Comparison of ENCODE assay signal across 20 mouse cellular contexts in genomic region chr3:42676668-42677398, GRCm38 (mm10).
DNase-seq lines count a peak whose midpoint lies in the region; ATAC-seq and TF ChIP-seq lines count a peak whose summit lies in the region.
"Had no signal": no experiment of that assay in that cellular context is flagged by ENCODE, and none has a peak within 500 bp of the region (broad histone marks: within the 10 kb centered on the region; RNA-seq: fewer than 3 reads in every experiment).

No protein-coding gene starts in this region.

- DNase-seq in liver, adult 2 months (ENCODE audit: extremely low read depth, low read depth, low spot score) = peak; percentile 95
- DNase-seq in liver = no peak
- DNase-seq in large intestine, adult 2 months (ENCODE audit: low read depth, low spot score) = peak; percentile 45
- no peak for DNase-seq in heart, adult 18-20 months
- no peak for DNase-seq in B cell, adult 2 months
- DNase-seq: adrenal gland, adult 8-10 months; adrenal gland, postnatal 36 days; cerebellum, adult 2 months; cerebellum, postnatal 10 days; gastrocnemius, postnatal 36 days; heart, adult 11 months; heart, postnatal 10 days; heart, postnatal 4 days had no signal

- no peak for TF ChIP-seq CTCF in liver, adult 2 months (IDR thresholded peaks at IDR 0.05; ENCODE audit: low read depth, low read length)

- TF ChIP-seq POLR2A in liver, adult 2 months (IDR thresholded peaks at IDR 0.05; ENCODE audit: extremely low read depth, insufficient read depth, low read length) = no peak

- 50% methylated on average over 2 of the region's 2 CpGs for WGBS in liver, adult 2 months
- 82% methylated on average over 2 of the region's 2 CpGs for WGBS in intestine, embryonic 16.5 days
- WGBS in large intestine, adult 2 months = 38% methylated on average over 2 of the region's 2 CpGs

- H3K4me2 ChIP-seq in intestine, embryonic 16.5 days (ENCODE audit: low read depth, low read length) = no peak overlapping the region
- H3K4me2 ChIP-seq: embryonic facial prominence, embryonic 12.5 days; forebrain, embryonic 15.5 days; hindbrain, embryonic 12.5 days had no signal

- H3K27ac ChIP-seq in liver, adult 2 months (replicated peaks; ENCODE audit: insufficient read depth, low read depth, low read length) = no peak overlapping the region
- no peak overlapping the region for H3K27ac ChIP-seq in intestine, embryonic 16.5 days (ENCODE audit: low read length)
- H3K27ac ChIP-seq: embryonic facial prominence, embryonic 12.5 days; forebrain, embryonic 15.5 days; heart, embryonic 10.5 days; hindbrain, embryonic 12.5 days had no signal

- H3K4me3 ChIP-seq in liver, adult 2 months (ENCODE audit: insufficient read depth, low read depth, low read length) = no peak overlapping the region
- no peak overlapping the region for H3K4me3 ChIP-seq in intestine, embryonic 16.5 days (ENCODE audit: low read length)
- H3K4me3 ChIP-seq: embryonic facial prominence, embryonic 12.5 days; forebrain, embryonic 15.5 days; heart, embryonic 10.5 days; hindbrain, embryonic 12.5 days had no signal

- H3K79me2 ChIP-seq in liver, adult 2 months (ENCODE audit: control insufficient read depth, insufficient read depth, low read length) = no peaks in the 10 kb centered on the region

- no peaks in the 10 kb centered on the region for H3K9me3 ChIP-seq in intestine, embryonic 16.5 days (ENCODE audit: control insufficient read depth, low read length)
- H3K9me3 ChIP-seq: embryonic facial prominence, embryonic 12.5 days; forebrain, embryonic 15.5 days; G1E; heart, embryonic 10.5 days; hindbrain, embryonic 12.5 days had no signal

- H3K4me1 ChIP-seq in liver, adult 2 months (ENCODE audit: control insufficient read depth, insufficient read depth, low read length) = peaks cover 7% of the 10 kb centered on the region
- no peaks in the 10 kb centered on the region for H3K4me1 ChIP-seq in intestine, embryonic 16.5 days (ENCODE audit: control insufficient read depth, insufficient read depth, low read length)
- H3K4me1 ChIP-seq: embryonic facial prominence, embryonic 12.5 days; forebrain, embryonic 15.5 days; heart, embryonic 10.5 days; hindbrain, embryonic 12.5 days had no signal

- H3K9ac ChIP-seq in liver, adult 2 months (ENCODE audit: low read depth, low read length) = no peak overlapping the region
- H3K9ac ChIP-seq in intestine, embryonic 16.5 days (ENCODE audit: low read depth, low read length) = no peak overlapping the region
- H3K9ac ChIP-seq: embryonic facial prominence, embryonic 12.5 days; forebrain, embryonic 15.5 days; hindbrain, embryonic 12.5 days had no signal

- peak; percentile 97 for ATAC-seq in intestine, embryonic 16.5 days
- ATAC-seq: CD4-positive, CD25-positive, alpha-beta regulatory T cell, adult 4 months; forebrain, embryonic 15.5 days had no signal

- H3K36me3 ChIP-seq in liver, adult 2 months (ENCODE audit: control insufficient read depth, insufficient read depth, low read length) = no peaks in the 10 kb centered on the region
- no peaks in the 10 kb centered on the region for H3K36me3 ChIP-seq in intestine, embryonic 16.5 days (ENCODE audit: control insufficient read depth, insufficient read depth, low read length)
- H3K36me3 ChIP-seq: embryonic facial prominence, embryonic 12.5 days; forebrain, embryonic 15.5 days; G1E; heart, embryonic 10.5 days; hindbrain, embryonic 12.5 days had no signal

- H3K27me3 ChIP-seq in liver, adult 2 months (ENCODE audit: control insufficient read depth, insufficient read depth, low read length) = no peaks in the 10 kb centered on the region
- H3K27me3 ChIP-seq in intestine, embryonic 16.5 days (replicated peaks; ENCODE audit: control insufficient read depth, insufficient read depth, low read length) = no peaks in the 10 kb centered on the region
- H3K27me3 ChIP-seq: embryonic facial prominence, embryonic 12.5 days; forebrain, embryonic 15.5 days; hindbrain, embryonic 12.5 days had no signal

Comparison
In these comparisons a context has a peak if more than half of its experiments do, and no peak if none do; other contexts are left out.
1. DNase-seq: peak in liver, adult 2 months (single experiment) and large intestine, adult 2 months (single experiment); none in liver (single experiment), heart, adult 18-20 months (0 of 2) and B cell, adult 2 months (0 of 2).